ENCODE assay signal across 20 mouse cellular contexts in genomic region chr10:4026616-4027015, GRCm38 (mm10). TPM values are rescaled to one million over a fixed set of nuclear protein-coding genes. Genes with fewer than 3 reads are reported as not detected.
A peak's percentile ranks its signal among the peaks of the same experiment; 100 is the strongest.
DNase-seq lines count a peak whose midpoint lies in the region; ATAC-seq and TF ChIP-seq lines count a peak whose summit lies in the region.
"Had no signal": no experiment of that assay in that cellular context is flagged by ENCODE, and none has a peak within 500 bp of the region (broad histone marks: within the 10 kb centered on the region; RNA-seq: fewer than 3 reads in every experiment).

No protein-coding gene starts in this region.

- intact Hi-C loops in gastrocnemius, postnatal 14 days (cut with DNase I; ENCODE audit: low total_unique reads), result no loop called here
- intact Hi-C loops in heart, postnatal 25 days (cut with DNase I), result no loop called here

- H3K9ac ChIP-seq in limb, embryonic 14.5 days (ENCODE audit: low read depth, low read length, severe bottlenecking), result no peak overlapping the region
- no peak overlapping the region for H3K9ac ChIP-seq in liver, embryonic 12.5 days
- H3K9ac ChIP-seq: embryonic facial prominence, embryonic 12.5 days; forebrain, embryonic 12.5 days; liver, embryonic 13.5 days had no signal

- no peaks in the 10 kb centered on the region; the same call in 1 of the 2 replicates for H3K36me3 ChIP-seq in limb, embryonic 14.5 days (ENCODE audit: control insufficient read depth, insufficient read depth, low read length)
- H3K36me3 ChIP-seq in limb, embryonic 10.5 days, result peaks cover 32% of the 10 kb centered on the region
- peaks cover 88% of the 10 kb centered on the region for H3K36me3 ChIP-seq in liver, embryonic 12.5 days
- H3K36me3 ChIP-seq: embryonic facial prominence, embryonic 12.5 days had no signal

- no peak overlapping the region for H3K4me3 ChIP-seq in limb, embryonic 14.5 days (replicated peaks; ENCODE audit: low read length)
- no peak overlapping the region for H3K4me3 ChIP-seq in limb, embryonic 10.5 days
- H3K4me3 ChIP-seq in brown adipose tissue, adult 24 weeks (ENCODE audit: insufficient read depth, low read depth, low read length), result no peak overlapping the region
- no peak overlapping the region for H3K4me3 ChIP-seq in liver, embryonic 12.5 days
- H3K4me3 ChIP-seq: embryonic facial prominence, embryonic 12.5 days; forebrain, embryonic 12.5 days; layer of hippocampus, adult 2 months; liver, embryonic 13.5 days had no signal

- ATAC-seq in limb, embryonic 14.5 days (ENCODE audit: low FRiP score, low read depth), result no peak
- ATAC-seq in liver, embryonic 12.5 days, result no peak

- TF ChIP-seq POLR2A in limb, embryonic 14.5 days (IDR thresholded peaks at IDR 0.05; ENCODE audit: borderline replicate concordance, extremely low read depth, insufficient read depth, insufficient read length), result no peak

- peaks cover 2% of the 10 kb centered on the region; the same call in 1 of the 2 replicates for H3K4me1 ChIP-seq in limb, embryonic 14.5 days (ENCODE audit: control insufficient read depth, insufficient read depth, low read length)
- H3K4me1 ChIP-seq in limb, embryonic 10.5 days, result no peaks in the 10 kb centered on the region
- peaks cover 12% of the 10 kb centered on the region; the same call in 1 of the 2 replicates for H3K4me1 ChIP-seq in brown adipose tissue, adult 24 weeks (ENCODE audit: control insufficient read depth, insufficient read depth, insufficient read length, low read length)
- no peaks in the 10 kb centered on the region for H3K4me1 ChIP-seq in liver, embryonic 12.5 days
- H3K4me1 ChIP-seq: embryonic facial prominence, embryonic 12.5 days; forebrain, embryonic 12.5 days; liver, embryonic 13.5 days had no signal

- H3K27me3 ChIP-seq in limb, embryonic 14.5 days (ENCODE audit: control insufficient read depth, insufficient read depth, low read length), result no peaks in the 10 kb centered on the region
- no peaks in the 10 kb centered on the region for H3K27me3 ChIP-seq in limb, embryonic 10.5 days (ENCODE audit: low read depth, poor library complexity, severe bottlenecking)
- H3K27me3 ChIP-seq in liver, embryonic 12.5 days (replicated peaks), result no peaks in the 10 kb centered on the region
- H3K27me3 ChIP-seq: embryonic facial prominence, embryonic 12.5 days; forebrain, embryonic 12.5 days; liver, embryonic 13.5 days had no signal

- no peak overlapping the region for H3K4me2 ChIP-seq in limb, embryonic 14.5 days (replicated peaks; ENCODE audit: low read depth, low read length, severe bottlenecking)
- no peak overlapping the region for H3K4me2 ChIP-seq in liver, embryonic 12.5 days
- H3K4me2 ChIP-seq: embryonic facial prominence, embryonic 12.5 days; forebrain, embryonic 12.5 days; liver, embryonic 13.5 days had no signal

- H3K27ac ChIP-seq in limb, embryonic 14.5 days (replicated peaks; ENCODE audit: low read depth, low read length), result no peak overlapping the region
- no peak overlapping the region for H3K27ac ChIP-seq in limb, embryonic 10.5 days
- 0 out of 2 replicates have a peak overlapping the region, but pooled peaks have one; percentile 7 for H3K27ac ChIP-seq in brown adipose tissue, adult 24 weeks (replicated peaks; ENCODE audit: low read depth, low read length)
- no peak overlapping the region for H3K27ac ChIP-seq in liver, embryonic 12.5 days
- H3K27ac ChIP-seq: embryonic facial prominence, embryonic 12.5 days; forebrain, embryonic 12.5 days; layer of hippocampus, adult 2 months; liver, embryonic 13.5 days; macrophage had no signal

- DNase-seq in limb, embryonic 14.5 days (ENCODE audit: low spot score), result peak; percentile 42
- DNase-seq in limb, embryonic 10.5 days (ENCODE audit: low spot score), result no peak
- DNase-seq in gastrocnemius, postnatal 14 days, result peak; percentile 36
- peak; percentile 45 for DNase-seq in heart, postnatal 25 days (ENCODE audit: low spot score)
- DNase-seq in spleen, postnatal 4 days (ENCODE audit: low spot score in 2 of 2), result no peak
- no peak for DNase-seq in cerebellum, adult 9-10 months
- DNase-seq: adrenal gland, postnatal 14 days; cerebellum, postnatal 10 days; liver, embryonic 13.5 days; midbrain, embryonic 14.5 days; right cerebral cortex, adult 18-20 months; spleen, adult 18-20 months; thymus, postnatal 14 days had no signal

- no peaks in the 10 kb centered on the region; the same call in 1 of the 2 replicates for H3K9me3 ChIP-seq in limb, embryonic 14.5 days (ENCODE audit: control insufficient read depth, low read length)
- no peaks in the 10 kb centered on the region for H3K9me3 ChIP-seq in limb, embryonic 10.5 days (replicated peaks)
- H3K9me3 ChIP-seq in liver, embryonic 12.5 days (replicated peaks), result no peaks in the 10 kb centered on the region
- H3K9me3 ChIP-seq: embryonic facial prominence, embryonic 12.5 days; forebrain, embryonic 12.5 days; G1E; liver, embryonic 13.5 days had no signal

- 74% methylated on average over 4 of the region's 4 CpGs for WGBS in limb, embryonic 14.5 days
- WGBS in limb, embryonic 10.5 days, result 78% methylated on average over 4 of the region's 4 CpGs
- WGBS in liver, embryonic 12.5 days (ENCODE audit: insufficient replicate concordance), result 92% methylated on average over 4 of the region's 4 CpGs

RNA-seq across cellular contexts. Expression of gene Mthfd1l, which starts 53.7 kb away (rescaled TPM):
- 8.2 and 10.2 TPM in 2 replicates for polyA plus RNA-seq in limb, embryonic 14.5 days (2012; rRNA removed)
- 10.1 and 10.4 TPM in 2 replicates for polyA plus RNA-seq in limb, embryonic 14.5 days (2014; fragmentation: Nextera tagmentation; extraction: Ambion mirVana)
- 19.5 and 25.6 TPM in 2 replicates for polyA plus RNA-seq in limb, embryonic 10.5 days (2016; fragmentation: Nextera tagmentation; extraction: Ambion mirVana)
- polyA plus RNA-seq in brown adipose tissue, adult 24 weeks (2012; ENCODE audit: insufficient read depth, insufficient read length, missing spikeins), result 0.58 TPM in 1 of 2 replicates, not detected in the other
- 1 to 10 TPM; 2.0 to 2.5 TPM for total RNA-seq in gastrocnemius, postnatal 14 days (2021)
- 1 to 10 TPM in 1 of 2 experiments, under 1 TPM in 1; 0.75 to 1.7 TPM for total RNA-seq in heart, postnatal 25 days (2021)
- 36.5 TPM in 2 replicates for polyA plus RNA-seq in liver, embryonic 12.5 days (2016; fragmentation: Nextera tagmentation; extraction: Ambion mirVana)

Comparison
In these comparisons a context has a peak if more than half of its experiments do, and no peak if none do; other contexts are left out.
1. DNase-seq: peak in limb, embryonic 14.5 days (single experiment), gastrocnemius, postnatal 14 days (single experiment) and heart, postnatal 25 days (single experiment); none in limb, embryonic 10.5 days (single experiment), spleen, postnatal 4 days (0 of 2) and cerebellum, adult 9-10 months (single experiment).